Mouse (Mus musculus) adrenal gland, postnatal 4 days (tissue): ENCODE results near the gene Tcf25. TPM values are rescaled to one million over a fixed set of nuclear protein-coding genes. Genes with fewer than 3 reads are reported as not detected.
"Not testable (repeated sequence)": the region's sequence is repeated elsewhere in the genome, so short reads cannot be mapped to it uniquely, and the experiment has no call there.

Source experiments
- DNase-seq, 2 experiments: peaks; one replicate each; pipeline ENCODE4 v3.0.0; 2021 to 2022; ENCODE audit warnings: low spot score in 2 of 2, mixed read lengths in 2 of 2
- total RNA-seq, 2 experiments: library from RNA; stranded (reverse); gene quantifications; 2 replicates each; pipeline ENCODE4 v1.2.3; 2021

Tcf25 gene
- total RNA-seq, 2 experiments from 2014 or later, result 221 to 224 TPM

DNA sequence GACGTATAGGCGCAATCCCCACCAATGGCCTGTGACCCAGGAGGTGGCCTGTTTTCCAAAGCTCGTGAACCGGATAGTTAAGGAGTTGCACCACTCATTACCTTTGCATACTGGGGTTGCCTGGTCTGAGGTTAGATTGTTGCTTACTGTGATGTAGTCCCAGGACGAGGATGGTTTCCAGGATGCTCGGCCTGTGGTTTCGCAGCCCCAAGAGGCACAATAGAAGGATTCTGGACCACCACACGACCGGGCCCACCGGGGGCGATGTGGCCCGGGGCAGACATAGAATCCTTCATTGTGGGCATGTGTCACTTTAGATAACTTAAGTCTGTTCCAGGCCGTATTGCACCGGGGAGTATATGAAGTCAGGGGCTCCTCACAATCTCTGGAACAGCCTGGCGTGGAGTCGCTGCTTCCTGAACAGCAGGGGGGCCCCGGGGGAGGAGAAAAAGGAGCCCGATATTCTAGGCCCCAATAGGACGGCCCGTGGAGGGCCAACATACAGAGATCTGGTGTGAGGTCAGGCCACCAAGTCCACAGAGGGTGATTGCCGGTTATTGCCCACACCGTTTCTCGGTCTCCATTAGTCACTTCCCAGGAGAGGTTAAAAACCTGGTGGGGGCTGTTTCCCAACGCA is 54.2 kb downstream of the Tcf25 start:
- DNase-seq, result no peak

DNA sequence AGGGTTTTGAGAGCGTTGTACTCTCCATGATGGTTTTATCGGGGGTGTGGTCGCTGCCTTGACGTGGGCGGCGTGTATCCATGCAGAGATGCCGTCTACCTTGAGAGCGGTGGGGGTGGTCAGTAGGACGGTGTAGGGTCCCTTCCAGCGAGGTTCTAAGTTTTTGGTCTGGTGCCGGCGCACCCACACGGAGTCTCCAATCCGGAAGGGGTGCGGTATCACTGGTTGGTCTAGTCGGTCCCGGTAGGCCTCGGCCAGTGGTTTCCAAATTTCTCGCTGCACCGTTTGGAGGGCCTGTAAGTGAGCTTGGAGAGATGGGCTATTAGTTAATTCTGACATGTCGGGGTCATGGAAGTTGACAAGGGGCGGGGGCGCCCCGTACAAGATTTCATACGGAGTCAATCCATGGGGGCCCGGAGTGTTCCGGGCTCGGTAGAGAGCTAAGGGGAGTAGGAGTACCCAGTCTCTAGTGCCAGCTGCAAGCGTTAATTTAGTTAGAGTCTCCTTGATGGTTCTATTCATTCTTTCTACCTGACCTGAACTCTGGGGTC is 54.9 kb downstream of the Tcf25 start:
- DNase-seq, result no peak

- DNase-seq, result no peak
Measured at GRCm38 (mm10) chr8:123428939-123429721, 55.6 kb downstream of the Tcf25 start.

- not testable (repeated sequence) for DNase-seq
Measured at GRCm38 (mm10) chr8:123429722-123430013, 56.1 kb downstream of the Tcf25 start.

- not testable (repeated sequence) for DNase-seq
Measured at GRCm38 (mm10) chr8:123430936-123431335, 57.4 kb downstream of the Tcf25 start.

- no peak for DNase-seq
Measured at GRCm38 (mm10) chr8:123431616-123432365, 58.2 kb downstream of the Tcf25 start.

- DNase-seq, result no peak
Measured at GRCm38 (mm10) chr8:123432381-123432780, 58.8 kb downstream of the Tcf25 start.

- DNase-seq, result not testable (repeated sequence)
Measured at GRCm38 (mm10) chr8:123433241-123433974, 59.9 kb downstream of the Tcf25 start.

GRCm38 (mm10) chr8:123441788-123442187 is 68.2 kb downstream of the Tcf25 start:
- DNase-seq, result no peak

GRCm38 (mm10) chr8:123442351-123442750 is 68.8 kb downstream of the Tcf25 start:
- no peak for DNase-seq

DNA sequence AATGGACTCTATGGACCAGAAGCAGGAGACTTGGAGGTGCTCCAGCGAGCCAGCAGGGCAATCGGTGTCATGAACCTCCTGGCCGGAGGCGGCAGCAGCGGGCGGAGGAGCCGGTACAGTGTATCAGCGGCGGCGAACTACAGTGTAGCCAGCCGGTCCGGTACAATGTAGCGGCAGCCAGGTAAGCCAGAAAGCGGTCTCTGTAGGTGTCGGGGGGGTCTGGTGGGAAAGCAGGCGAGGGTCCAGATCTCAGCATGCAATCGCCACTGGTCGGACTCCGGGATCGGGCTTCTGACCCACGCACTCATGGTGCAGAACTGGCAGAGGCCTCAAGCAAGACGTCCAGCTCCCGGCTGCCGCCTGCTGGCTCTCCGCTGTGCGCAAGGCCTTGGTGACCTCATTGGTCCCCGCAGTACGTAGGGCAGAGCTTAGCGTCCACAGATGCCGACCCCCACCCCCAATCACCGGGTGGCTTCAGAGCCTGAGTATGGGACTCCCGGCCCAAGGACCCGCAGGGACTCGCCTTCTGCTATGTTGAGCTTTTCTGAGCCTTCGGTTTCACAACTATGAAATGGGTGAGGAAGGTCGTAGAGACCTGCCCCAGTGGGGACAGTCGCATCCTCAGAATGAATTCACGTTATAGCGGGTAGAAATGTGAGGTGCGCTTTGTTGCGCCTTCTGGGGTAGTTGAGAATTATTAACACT is 69.5 kb downstream of the Tcf25 start:
- peak; percentile 82 to 89 for DNase-seq

GRCm38 (mm10) chr8:123443576-123443921 is 70.0 kb downstream of the Tcf25 start:
- DNase-seq, result no peak

- DNase-seq, result no peak
Measured at GRCm38 (mm10) chr8:123444131-123444530, 70.6 kb downstream of the Tcf25 start.

DNA sequence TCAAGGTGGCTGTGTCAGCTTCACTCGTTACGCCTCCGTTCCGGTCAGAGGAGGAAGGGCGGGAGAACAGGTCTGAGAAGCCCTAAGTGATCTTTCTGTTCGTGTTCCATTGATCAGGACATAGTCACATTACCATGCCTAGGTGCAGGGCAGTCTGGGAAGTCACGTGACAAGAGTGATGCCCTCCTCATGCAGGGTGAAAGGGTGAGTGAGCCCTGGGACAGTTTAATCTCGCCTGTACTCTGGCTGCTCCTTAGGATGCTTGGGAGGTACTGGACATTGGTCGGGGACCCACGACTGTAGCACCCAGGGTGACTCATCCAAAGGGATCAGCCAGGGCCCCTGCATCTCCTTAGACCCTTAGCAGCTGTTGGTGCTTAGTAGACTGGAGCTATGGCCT is 72.4 kb downstream of the Tcf25 start:
- DNase-seq, result no peak

- DNase-seq, result no peak
Measured at GRCm38 (mm10) chr8:123446799-123447198, 73.2 kb downstream of the Tcf25 start.

- no peak for DNase-seq
Measured at GRCm38 (mm10) chr8:123450783-123451182, 77.2 kb downstream of the Tcf25 start.

DNA sequence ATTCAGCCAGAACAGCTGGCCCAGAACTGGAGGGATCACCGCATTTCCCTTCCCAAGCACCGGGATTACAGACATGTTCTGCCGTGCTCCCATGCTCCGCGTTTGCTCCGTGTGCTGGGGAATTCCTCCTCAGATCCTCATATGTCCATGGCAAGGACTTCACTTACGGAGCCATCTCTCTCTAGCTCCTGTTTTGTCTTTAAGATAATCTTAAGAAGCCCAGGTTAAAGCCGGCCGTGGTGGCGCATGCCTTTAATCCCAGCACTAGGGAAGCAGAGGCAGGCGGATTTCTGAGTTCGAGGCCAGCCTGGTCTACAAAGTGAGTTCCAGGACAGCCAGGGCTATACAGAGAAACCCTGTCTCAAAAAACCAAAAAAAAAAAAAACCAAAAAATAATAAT is 78.2 kb downstream of the Tcf25 start:
- DNase-seq, result not testable (repeated sequence)

GRCm38 (mm10) chr8:123452149-123452548 is 78.6 kb downstream of the Tcf25 start:
- DNase-seq, result no peak

- no peak for DNase-seq
Measured at GRCm38 (mm10) chr8:123453291-123453690, 79.7 kb downstream of the Tcf25 start.
